Mouse (Mus musculus): ENCODE data around the gene Gtf2f1.

Gtf2f1 gene

DNA sequence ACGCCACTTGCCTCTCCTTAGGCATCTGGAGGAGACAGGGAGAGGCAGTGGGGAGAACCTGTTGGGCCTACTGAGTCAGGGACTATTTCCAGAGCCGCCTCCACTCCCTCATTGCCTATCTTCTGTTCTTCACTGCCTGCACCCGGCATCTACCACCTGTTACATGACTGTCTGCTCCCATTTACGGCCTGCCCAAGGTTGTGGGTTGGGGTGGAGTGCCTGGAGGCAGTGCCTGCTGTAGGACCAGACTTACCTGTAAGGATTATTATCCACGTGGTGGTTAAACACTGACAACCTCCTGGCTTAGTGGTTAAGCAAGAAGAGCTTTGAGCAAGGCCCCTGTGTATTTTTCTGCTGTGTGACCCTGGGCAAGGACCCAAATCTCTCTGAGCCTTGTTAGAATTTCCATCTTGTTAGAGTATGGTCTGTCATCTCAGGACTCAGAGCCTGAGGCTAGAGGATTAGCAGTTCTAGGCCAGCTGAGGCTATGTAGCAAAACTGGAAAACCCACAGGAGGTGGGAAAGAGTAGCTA is 36.3 kb downstream of the Gtf2f1 start:
- DNase-seq (ENCODE audit: low read depth, low spot score), result no peak

DNA sequence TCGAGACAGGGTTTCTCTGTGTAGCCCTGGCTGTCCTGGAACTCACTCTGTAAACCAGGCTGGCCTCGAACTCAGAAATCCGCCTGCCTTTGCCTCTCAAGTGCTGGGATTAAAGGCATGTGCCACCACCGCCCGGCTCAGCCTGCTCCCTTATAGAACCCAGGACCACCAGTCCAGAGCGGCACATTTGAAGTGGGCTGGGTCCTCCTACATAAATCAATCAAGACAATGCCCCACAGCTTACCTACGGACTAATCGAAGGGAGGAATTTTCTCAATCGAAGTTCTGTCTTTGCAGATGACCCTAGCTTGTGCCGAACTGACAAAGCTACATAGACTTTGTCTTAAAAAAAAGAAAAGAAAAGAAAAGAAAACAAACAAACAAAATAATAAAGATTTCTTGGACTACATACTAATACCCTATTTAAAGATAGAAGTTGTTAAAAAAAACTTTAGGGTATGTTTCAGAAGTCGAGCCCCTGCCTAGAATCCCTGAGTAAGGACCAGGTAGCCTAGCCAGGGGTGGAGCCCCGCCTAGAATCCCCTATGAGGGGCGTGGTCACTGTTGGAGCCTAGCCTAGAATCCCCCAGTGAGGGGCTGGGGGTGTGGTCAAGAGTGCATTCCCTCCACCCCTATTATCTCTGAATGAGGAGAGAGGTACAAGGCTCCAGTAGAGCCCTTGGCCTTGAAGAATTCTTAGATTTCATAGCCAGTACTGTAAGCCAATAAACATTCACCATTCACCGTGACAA is 37.0 kb downstream of the Gtf2f1 start:
- DNase-seq (ENCODE audit: low read depth, low spot score), result no peak

DNA sequence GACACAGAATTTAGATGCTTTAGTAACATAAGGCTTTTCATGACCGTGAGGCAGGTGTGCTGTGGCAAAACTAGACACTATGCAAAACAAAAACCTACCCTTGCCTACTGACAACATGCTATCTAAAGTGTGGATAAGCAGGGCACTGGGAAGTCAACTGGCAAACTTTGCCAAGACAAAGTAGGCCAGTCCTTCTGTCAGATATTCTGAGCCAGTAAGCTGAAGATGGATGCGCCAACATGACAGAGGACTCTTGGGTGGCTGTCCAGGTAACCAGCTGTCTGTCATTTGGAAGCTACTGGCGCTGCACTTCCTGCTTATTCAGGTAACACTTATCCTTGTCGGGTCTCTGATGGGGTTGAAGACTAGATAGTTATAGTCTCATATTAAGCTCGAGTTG is 41.0 kb downstream of the Gtf2f1 start:
- no peak for DNase-seq (ENCODE audit: low read depth, low spot score)

DNA sequence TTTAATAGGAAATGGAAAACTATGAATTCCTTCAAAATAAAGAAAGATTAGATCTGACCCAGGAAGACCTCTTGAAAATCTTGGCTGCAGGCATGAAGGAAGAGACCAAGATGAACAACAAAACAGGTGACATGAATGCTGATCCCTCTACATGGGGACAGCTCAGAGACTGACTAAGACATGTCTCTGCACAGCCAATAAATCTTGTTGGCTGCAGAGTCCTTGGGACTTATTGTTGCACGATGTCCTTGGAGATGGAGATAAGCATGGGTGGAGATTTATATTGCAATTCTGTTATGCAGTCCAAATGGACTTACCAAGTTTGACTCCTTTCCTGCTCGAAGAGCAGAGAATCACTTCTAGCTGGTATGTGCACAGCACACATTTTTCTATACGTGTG is 41.8 kb downstream of the Gtf2f1 start:
- DNase-seq (ENCODE audit: low read depth, low spot score), result no peak

DNA sequence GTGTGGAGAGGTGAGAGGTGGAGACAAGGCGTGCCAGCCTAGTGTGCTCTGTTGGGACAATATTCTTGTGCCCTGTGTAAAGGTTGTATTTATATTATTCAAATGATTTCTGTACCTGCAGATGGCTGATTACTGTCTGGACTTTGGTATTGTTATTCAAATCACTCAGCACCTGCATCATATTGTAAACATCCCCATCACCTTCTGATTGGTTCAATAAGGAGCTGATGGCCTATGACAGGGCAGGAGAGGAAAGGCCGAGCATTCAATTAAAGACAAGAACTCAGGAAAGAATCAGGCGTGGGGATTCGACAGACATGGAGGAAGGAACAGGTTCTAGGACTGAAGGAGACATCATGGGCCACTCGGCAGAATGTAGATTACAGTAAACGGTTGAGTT is 47.4 kb downstream of the Gtf2f1 start:
- no peak for DNase-seq (ENCODE audit: low read depth, low spot score)

DNA sequence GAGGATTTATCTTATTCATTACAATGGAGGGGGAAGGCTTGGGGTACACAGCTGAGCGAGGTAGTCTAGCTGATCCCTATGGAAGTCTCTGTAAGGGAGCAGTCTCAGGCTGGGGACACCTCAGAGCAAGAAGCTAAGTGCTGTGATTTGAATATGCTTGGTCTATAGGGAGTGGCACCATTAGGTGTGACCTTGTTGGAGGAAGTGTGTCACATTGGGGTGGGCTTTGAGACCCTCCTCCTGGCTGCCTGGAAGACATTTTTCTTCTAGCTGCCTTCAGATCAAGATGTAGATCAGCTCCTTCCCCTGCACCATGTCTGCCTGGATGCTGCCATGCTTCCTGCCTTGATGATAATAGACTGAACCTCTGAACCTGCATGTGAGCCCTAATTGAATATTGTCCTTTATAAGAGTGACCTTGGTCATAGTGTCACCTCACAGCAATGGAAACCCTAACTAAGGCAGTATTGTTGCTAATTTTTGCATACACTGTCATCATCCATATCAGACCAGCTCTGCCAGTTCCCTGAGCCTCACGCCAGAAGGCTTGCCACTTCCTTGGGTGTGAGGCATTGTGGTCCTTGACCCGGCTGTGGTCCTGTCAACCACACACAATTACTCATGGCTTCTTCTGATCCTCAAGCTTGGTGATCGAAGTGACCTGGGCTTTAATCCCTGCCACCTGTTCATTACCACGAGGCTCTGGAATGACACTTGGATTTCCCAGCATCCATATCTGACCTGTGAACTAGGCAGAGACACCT is 48.3 kb downstream of the Gtf2f1 start:
- no peak for DNase-seq (ENCODE audit: low read depth, low spot score)

DNA sequence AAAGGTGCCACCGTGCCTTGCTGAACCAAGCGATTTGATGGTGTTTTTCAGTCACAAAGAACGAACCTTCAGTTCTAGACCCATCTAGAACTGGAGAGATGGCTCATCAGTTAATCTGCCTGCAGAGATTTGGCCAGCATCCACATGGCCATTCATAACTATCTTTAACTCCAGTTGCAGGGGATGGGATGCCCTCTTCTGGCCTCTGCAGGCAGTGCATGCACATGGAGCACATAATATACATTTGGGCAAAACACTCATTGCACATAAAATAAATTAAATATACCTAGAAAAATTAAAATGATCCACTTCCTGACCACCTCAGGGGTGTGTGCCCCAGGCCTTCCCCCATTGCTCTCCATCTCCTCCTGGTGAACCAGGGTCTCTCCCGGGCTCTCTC is 49.2 kb downstream of the Gtf2f1 start:
- peak; percentile 7 for DNase-seq (ENCODE audit: low read depth, low spot score)

DNA sequence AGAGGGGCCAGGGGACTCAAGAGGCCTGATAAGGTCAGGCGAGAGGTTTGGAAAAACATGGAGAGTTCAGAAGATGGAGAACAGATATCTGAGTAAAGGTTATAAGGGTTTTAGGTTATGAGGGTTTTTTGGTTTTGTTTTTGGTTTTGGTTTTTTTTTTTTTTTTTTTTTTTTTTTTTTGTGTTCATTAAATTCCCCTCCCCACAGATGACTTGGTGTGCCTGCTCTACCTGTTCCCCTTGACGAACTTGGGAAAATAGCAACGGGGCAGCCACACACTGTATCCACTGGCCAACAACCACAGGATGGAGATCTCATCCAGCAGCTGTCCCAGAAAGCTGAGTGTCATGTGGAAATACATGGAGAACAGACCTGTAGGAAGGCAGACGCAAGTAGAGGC is 52.4 kb downstream of the Gtf2f1 start:
- DNase-seq (ENCODE audit: low read depth, low spot score), result no peak

DNA sequence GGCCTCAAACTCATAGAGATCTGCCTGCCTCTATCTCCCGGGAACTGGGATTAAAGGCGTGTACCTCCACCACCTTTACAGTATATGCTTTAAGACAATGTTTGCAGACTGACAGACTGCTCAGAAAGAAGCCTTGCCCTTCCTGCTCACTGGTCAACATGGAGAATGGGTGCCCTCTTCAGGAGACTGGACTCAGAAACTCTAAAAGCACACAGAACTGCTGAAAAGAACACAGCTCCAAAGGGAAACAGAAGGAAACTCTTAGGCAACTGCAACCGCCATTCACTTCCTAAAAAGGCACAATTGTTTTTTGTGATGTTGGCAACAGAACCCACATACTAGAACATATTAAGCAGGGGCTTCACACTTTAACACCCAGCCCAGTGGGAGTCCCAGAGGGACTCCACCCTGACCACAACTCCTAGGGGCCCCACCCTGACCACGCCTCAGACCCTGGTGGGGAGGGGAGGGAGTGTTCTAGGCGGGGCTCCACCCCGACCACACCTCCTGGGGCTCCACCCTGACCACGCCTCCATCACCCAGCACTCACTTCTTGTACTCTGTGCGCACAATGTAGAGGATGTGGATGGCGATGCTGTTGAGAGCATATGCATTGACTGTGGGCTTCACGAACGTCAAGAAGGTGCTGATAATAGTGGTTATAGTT is 53.2 kb downstream of the Gtf2f1 start:
- DNase-seq (ENCODE audit: low read depth, low spot score), result peak; percentile 76

DNA sequence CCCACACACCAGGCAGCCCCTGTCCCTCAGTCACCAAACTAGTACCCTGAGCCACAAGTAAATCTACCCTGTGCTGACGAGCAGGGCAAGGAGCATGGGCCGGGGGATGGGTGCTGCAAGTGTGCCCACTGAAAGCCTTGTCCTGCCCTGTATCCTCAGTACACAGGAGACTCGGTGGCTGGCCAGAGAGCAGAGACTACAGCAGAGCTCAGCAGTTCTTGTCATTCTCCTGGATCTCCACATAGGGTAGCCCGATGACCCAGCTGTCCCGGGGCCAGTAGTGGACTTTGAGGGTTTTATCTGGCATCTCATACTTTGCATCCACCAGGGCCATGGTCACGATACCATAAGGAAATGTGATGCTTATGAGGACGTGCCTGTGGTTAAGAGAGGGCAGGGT is 56.2 kb downstream of the Gtf2f1 start:
- DNase-seq (ENCODE audit: low read depth, low spot score), result no peak

Data from A20 (cell line).